Mouse (Mus musculus) thymus, adult 2 months (tissue): ENCODE measurements around the gene Actr6.

Experiments used
- CTCF ChIP-seq: fragments of 200-500 bp; IDR thresholded peaks from 2 replicates; pipeline ENCODE4 v1.5.1; 2012; ENCODE audit warnings: mild to moderate bottlenecking, control low read depth, low read length, moderate library complexity, borderline replicate concordance; ENCODE audit not compliant: control insufficient read depth, poor library complexity, insufficient read depth; ENCODE audit errors: extremely low read depth
- POLR2A ChIP-seq: fragments of 200-500 bp; IDR thresholded peaks from 2 replicates; pipeline ENCODE4 v1.6.1; 2012; ENCODE audit warnings: mild to moderate bottlenecking, low read length, control low read depth, moderate library complexity; ENCODE audit not compliant: control insufficient read depth, poor library complexity, insufficient read depth; ENCODE audit errors: extremely low read depth

DNA sequence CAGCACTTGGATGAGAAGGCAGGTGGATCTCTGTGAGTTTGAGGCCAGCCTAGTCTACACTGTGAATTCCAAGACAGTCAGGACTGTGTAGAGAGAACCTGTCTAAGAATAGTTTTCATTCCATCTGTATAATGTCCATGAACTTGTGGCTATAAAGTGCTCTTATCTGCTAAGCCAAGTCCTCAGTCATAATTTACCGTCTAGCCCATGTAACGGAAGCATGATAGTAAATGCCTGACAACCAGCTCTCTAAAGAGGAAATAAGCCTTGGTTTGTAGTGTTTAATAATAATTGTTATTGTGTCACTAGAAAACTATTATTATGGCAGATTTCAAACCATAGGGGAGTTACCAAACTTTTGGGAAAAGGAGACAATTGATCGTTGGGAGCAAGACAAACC, 5.8 kb upstream of the Actr6 start:
- TF ChIP-seq POLR2A: no peak
- no peak for TF ChIP-seq CTCF
